Mouse (Mus musculus) 416B (cell line): ENCODE data around the gene Zdhhc5.

Source experiments
- DNase-seq: peaks from one replicate; pipeline ENCODE4 v3.0.0; 2011; ENCODE audit warnings: low read depth

The Zdhhc5 gene

GRCm38 (mm10) chr2:84714811-84715561 lies at the start of gene Zdhhc5:
Gene Zdhhc5 (minus strand): TSS chr2:84715180.
- peak; percentile 98 for DNase-seq

GRCm38 (mm10) chr2:84762818-84763217 lies 47.8 kb upstream of the Zdhhc5 start:
- no peak for DNase-seq

GRCm38 (mm10) chr2:84762295-84762694 lies 47.3 kb upstream of the Zdhhc5 start:
- DNase-seq: no peak

- DNase-seq: no peak
Observed at GRCm38 (mm10) chr2:84761840-84762239, 46.9 kb upstream of the Zdhhc5 start.

GRCm38 (mm10) chr2:84761309-84761708 lies 46.3 kb upstream of the Zdhhc5 start:
- DNase-seq: no peak

- DNase-seq: no peak
Observed at GRCm38 (mm10) chr2:84760777-84761176, 45.8 kb upstream of the Zdhhc5 start.

- peak; percentile 69 for DNase-seq
Observed at GRCm38 (mm10) chr2:84758542-84759127, 43.7 kb upstream of the Zdhhc5 start.

GRCm38 (mm10) chr2:84757026-84757682 lies 42.2 kb upstream of the Zdhhc5 start:
- DNase-seq: peak; percentile 30

GRCm38 (mm10) chr2:84756245-84756644 lies 41.3 kb upstream of the Zdhhc5 start:
- no peak for DNase-seq

GRCm38 (mm10) chr2:84750115-84750514 lies 35.1 kb upstream of the Zdhhc5 start:
- no peak for DNase-seq

- no peak for DNase-seq
Observed at GRCm38 (mm10) chr2:84744126-84744525, 29.1 kb upstream of the Zdhhc5 start.

- DNase-seq: no peak
Observed at GRCm38 (mm10) chr2:84743561-84743960, 28.6 kb upstream of the Zdhhc5 start, which contains the start of gene Gm19426. Gene Gm19426 (minus strand): TSS chr2:84743655.

GRCm38 (mm10) chr2:84742451-84743283 lies 27.7 kb upstream of the Zdhhc5 start:
- DNase-seq: no peak

GRCm38 (mm10) chr2:84741841-84742450 lies 27.0 kb upstream of the Zdhhc5 start:
- DNase-seq: no peak

- peak; percentile 71 for DNase-seq
Observed at GRCm38 (mm10) chr2:84740608-84741333, 25.8 kb upstream of the Zdhhc5 start.

GRCm38 (mm10) chr2:84738271-84738911 lies 23.4 kb upstream of the Zdhhc5 start:
- DNase-seq: no peak

GRCm38 (mm10) chr2:84737451-84737925 lies 22.5 kb upstream of the Zdhhc5 start:
- no peak for DNase-seq

GRCm38 (mm10) chr2:84736312-84737161 lies 21.6 kb upstream of the Zdhhc5 start:
- DNase-seq: no peak

GRCm38 (mm10) chr2:84735346-84735920 lies 20.5 kb upstream of the Zdhhc5 start:
- DNase-seq: no peak
